Mouse (Mus musculus) hindbrain, embryonic 11.5 days (tissue): ENCODE measurements around the gene Urad. TPM values are rescaled to one million over a fixed set of nuclear protein-coding genes. Genes with fewer than 3 reads are reported as not detected.

Source experiments
- ATAC-seq: fragments of 200-750 bp; cut with Nextera tagmentation; 2 replicates; pipeline ENCODE4 v1.8.0; 2017; ENCODE audit warnings: mild to moderate bottlenecking, moderate TSS enrichment, moderate library complexity; ENCODE audit not compliant: low FRiP score
- DNase-seq: peaks from one replicate; pipeline ENCODE4 v3.0.0-alpha.2; 2015; ENCODE audit warnings: low spot score
- H3K27ac ChIP-seq: fragments of 300-500 bp; sonication (generic); 2 replicates; pipeline ENCODE4 v1.5.1; 2014; ENCODE audit warnings: mild to moderate bottlenecking, low read depth, low read length
- H3K27me3 ChIP-seq: fragments of 300-500 bp; sonication (generic); 2 replicates; pipeline ENCODE4 v1.6.1; 2014; ENCODE audit warnings: mild to moderate bottlenecking, low read length, moderate library complexity, mixed read lengths; ENCODE audit not compliant: control insufficient read depth, insufficient read depth
- H3K36me3 ChIP-seq: fragments of 300-500 bp; sonication (generic); 2 replicates; pipeline ENCODE4 v1.6.1; 2014; ENCODE audit warnings: mild to moderate bottlenecking, low read length, moderate library complexity, mixed read lengths; ENCODE audit not compliant: control insufficient read depth, insufficient read depth
- H3K4me1 ChIP-seq: fragments of 300-500 bp; sonication (generic); replicated peaks from 2 replicates; pipeline ENCODE4 v1.6.1; 2014; ENCODE audit warnings: low read length, mixed read lengths; ENCODE audit not compliant: control insufficient read depth, insufficient read depth
- H3K4me2 ChIP-seq: fragments of 300-500 bp; sonication (generic); replicated peaks from 2 replicates; pipeline ENCODE4 v1.6.1; 2014; ENCODE audit warnings: mild to moderate bottlenecking, low read depth, low read length
- H3K4me3 ChIP-seq: fragments of 300-500 bp; sonication (generic); 2 replicates; pipeline ENCODE4 v1.5.1; 2014; ENCODE audit warnings: low read depth, low read length
- H3K9ac ChIP-seq: fragments of 300-500 bp; sonication (generic); 2 replicates; pipeline ENCODE4 v1.6.1; 2014; ENCODE audit warnings: low read depth, low read length
- H3K9me3 ChIP-seq: fragments of 300-500 bp; sonication (generic); 2 replicates; pipeline ENCODE4 v1.6.1; 2016; ENCODE audit warnings: low read length; ENCODE audit not compliant: control insufficient read depth
- WGBS: fragments of 180-500 bp; shearing (Covaris S2); extraction: QIAGEN DNeasy Blood & Tissue Kit; methylation state at CpG from one replicate; pipeline ENCODE4 v1.1.7; 2014; 5-methylcytosine and 5-hydroxymethylcytosine counted together
- polyA plus RNA-seq: library from polyadenylated mRNA; unstranded; fragments of >200 nt; fragmentation: Nextera tagmentation; extraction: Ambion mirVana; gene quantifications from 2 replicates; pipeline ENCODE4 v1.2.1, GENCODE M21; 2014

Gene Urad
- polyA plus RNA-seq, 1 experiment from 2014 or later, result not detected

DNA sequence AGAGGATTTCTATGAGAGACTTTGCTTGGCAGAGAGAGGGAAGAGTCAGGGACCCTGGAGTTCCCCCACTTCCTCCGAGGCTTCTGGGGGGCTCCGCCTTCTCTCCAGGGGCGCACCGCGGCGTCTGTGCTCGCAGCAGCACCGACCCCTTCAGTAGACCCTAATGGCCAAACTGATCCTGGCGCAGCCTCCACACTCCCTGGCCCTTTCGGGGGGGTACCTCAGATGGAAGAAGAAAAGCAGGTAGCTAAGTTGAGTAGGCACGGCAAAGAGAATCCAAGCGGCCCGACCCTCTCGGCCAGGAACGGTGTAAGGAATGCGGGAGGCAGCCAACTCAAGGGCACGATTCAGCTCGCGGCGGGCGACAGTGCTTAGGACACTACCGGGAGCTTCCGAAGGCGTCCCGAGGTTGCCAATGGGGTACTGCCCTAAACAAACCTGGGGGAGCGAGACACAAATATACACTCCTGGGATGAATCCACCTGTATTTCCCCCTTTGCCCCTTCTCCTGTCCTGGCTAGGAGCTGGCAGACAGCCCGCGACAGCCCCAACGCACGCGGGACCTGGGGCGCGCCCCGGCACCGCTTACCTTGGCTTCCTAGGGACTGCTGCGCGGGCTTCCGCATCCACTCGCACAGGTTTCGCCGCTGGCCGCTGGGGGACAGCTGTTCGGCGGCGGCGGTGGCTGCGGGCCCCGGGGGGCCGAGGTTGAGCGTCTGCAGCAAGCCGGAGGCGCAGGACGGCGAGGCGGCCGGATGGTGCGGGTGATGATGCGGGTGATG, 16.2 kb downstream of the Urad start:
- Histone ChIP-seq H3K27me3 (peaks cover 100% of the 10 kb centered on the region), H3K4me3 (no peak overlapping the region), H3K4me1 (peaks cover 7% of the 10 kb centered on the region; the same call in 1 of the 2 replicates), H3K9ac (no peak overlapping the region), H3K36me3 (no peaks in the 10 kb centered on the region), H3K27ac (no peak overlapping the region), H3K4me2 (no peak overlapping the region), H3K9me3 (no peaks in the 10 kb centered on the region)
- WGBS, result 1% methylated on average over 54 of the region's 58 CpGs
- ATAC-seq, result no peak
- no peak for DNase-seq

DNA sequence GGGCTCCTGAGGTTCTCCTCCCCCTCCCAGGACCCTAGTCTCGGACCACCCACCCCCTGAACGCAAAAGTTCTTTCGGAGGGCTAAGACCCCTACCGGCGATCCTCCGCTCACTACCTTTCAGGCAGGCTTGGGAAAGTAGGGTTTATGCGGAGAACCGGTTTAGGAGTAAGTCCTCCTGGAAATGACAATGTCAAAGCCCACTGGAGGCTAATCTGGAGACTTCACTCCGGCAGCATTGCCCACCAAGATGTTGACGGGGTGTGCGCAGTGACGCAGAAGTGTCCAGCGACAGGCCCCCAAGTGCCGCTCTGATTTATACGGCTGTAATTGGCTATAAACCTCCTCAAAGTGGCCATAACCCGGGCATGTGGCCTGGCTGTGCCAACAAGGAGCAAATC, 17.1 kb downstream of the Urad start:
- no peak overlapping the region for H3K9ac ChIP-seq
- 1% methylated on average over 16 of the region's 16 CpGs for WGBS

DNA sequence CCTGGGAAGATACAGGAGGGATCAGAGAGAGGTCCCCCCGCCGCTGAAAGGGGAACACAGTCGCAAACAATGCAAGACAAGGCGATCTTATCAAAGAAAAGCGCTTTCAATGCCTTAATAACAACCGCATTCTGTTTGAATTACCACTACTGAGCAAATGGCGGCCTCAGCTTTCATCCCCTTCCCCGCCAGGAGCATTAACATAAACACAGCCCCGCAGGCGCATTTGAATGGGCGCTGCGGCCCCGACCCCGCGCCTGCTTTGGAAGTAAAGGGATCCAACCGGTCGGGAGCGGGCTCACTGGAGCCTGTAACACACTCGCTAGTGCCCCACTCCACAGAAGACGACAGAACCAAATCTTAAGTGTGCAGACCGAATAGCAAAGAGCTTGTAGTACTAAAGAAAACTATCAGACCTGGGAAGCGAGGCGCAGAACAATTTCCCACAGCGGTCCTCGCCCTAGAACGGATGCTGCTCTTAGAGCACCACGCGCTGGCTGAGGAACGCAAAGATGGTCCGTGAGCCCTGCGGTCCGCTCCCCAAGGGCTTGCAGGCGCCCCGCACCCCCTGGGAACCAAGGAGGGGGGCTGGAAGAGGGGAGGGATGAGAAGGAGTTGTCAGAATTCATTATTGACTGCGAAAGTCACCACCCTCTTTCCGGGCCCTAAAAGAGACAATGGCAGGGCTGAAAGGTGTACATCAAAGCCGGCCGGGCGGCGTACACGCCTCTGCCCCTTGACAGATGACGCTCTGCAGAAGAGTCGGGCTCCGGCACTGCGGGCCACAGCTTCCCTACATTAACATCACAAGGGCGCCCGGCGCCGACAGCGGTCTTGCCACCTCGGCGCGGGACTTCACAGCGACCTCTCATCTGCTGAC, 17.7 kb downstream of the Urad start:
- Histone ChIP-seq H3K9me3 (no peaks in the 10 kb centered on the region), H3K36me3 (no peaks in the 10 kb centered on the region), H3K4me1 (peaks cover 10% of the 10 kb centered on the region; the same call in 1 of the 2 replicates), H3K4me2 (no peak overlapping the region), H3K4me3 (peak overlapping the region; percentile 8; the same call in 1 of the 2 replicates), H3K27ac (no peak overlapping the region), H3K9ac (no peak overlapping the region), H3K27me3 (peaks cover 100% of the 10 kb centered on the region)
- ATAC-seq (no peak), DNase-seq (peak; percentile 64)
- 1% methylated on average over 54 of the region's 54 CpGs for WGBS

More for the DNA sequence above, 17.1 kb downstream of the Urad start:
- ATAC-seq (no peak), DNase-seq (no peak)
- peaks cover 100% of the 10 kb centered on the region for H3K27me3 ChIP-seq
- H3K36me3 ChIP-seq, result no peaks in the 10 kb centered on the region
- peaks cover 7% of the 10 kb centered on the region; the same call in 1 of the 2 replicates for H3K4me1 ChIP-seq
- H3K27ac ChIP-seq, result no peak overlapping the region
- no peaks in the 10 kb centered on the region for H3K9me3 ChIP-seq
- H3K4me3 ChIP-seq, result no peak overlapping the region
- no peak overlapping the region for H3K4me2 ChIP-seq

DNA sequence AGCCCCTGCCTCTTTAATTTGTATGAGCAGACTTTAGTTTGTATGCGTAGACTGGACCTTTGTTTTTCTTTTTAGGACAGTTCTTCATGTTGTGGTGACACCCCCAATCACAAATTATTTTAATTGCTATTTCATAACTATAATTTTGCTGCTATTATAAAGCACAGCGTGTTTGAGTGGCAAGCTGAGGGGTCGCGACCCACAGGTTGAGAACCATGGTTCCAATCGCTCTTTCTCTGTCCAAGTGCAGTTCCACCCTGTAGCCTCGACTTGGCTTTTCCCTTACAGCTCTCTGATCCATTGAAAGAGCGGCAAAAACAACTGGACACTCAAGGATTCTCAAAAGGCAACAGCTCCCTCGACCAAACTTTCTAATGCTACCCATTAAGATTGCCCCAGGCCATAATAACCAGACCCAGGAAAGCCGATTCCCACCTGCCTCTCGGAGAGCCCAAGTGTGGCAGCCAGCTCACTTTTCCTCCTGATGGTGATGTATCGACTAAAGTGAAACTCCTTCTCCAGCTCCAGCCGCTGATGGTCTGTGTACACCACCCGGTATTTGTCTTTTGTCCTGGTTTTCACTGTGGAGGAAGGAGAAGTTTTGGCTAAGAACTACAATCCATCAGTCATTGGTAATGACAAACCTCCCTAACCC, 19.4 kb downstream of the Urad start:
- peak; percentile 52 for DNase-seq
- no peaks in the 10 kb centered on the region for H3K9me3 ChIP-seq
- no peak for ATAC-seq
- no peak overlapping the region for H3K9ac ChIP-seq
- H3K36me3 ChIP-seq, result no peaks in the 10 kb centered on the region
- no peak overlapping the region for H3K4me2 ChIP-seq
- no peak overlapping the region for H3K27ac ChIP-seq
- peaks cover 100% of the 10 kb centered on the region for H3K27me3 ChIP-seq
- WGBS, result 7% methylated on average over 13 of the region's 13 CpGs
- H3K4me3 ChIP-seq, result no peak overlapping the region
- H3K4me1 ChIP-seq, result peaks cover 12% of the 10 kb centered on the region; the same call in 1 of the 2 replicates

DNA sequence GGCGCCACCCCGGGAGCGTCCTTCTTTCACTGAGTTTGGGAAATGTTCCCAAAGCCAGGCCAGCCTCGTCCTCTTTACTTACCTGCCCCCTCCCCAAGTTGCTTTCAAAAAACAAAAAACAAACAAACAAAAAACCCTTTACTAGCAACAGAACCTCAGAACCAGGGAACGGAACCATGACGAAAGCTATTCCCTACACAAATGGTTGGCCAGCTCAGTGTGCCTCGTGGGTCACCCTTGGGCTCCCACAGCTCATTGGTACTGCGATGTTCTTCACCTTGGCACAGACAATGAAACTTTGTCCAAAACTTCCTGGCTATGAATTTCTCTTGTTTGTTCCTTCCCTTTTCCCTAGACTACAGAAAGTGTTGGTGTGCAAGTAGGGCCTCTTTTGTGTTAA, 20.1 kb downstream of the Urad start:
- Histone ChIP-seq H3K9ac (no peak overlapping the region), H3K27ac (no peak overlapping the region), H3K27me3 (peaks cover 100% of the 10 kb centered on the region), H3K4me2 (no peak overlapping the region), H3K9me3 (no peaks in the 10 kb centered on the region), H3K36me3 (no peaks in the 10 kb centered on the region), H3K4me3 (no peak overlapping the region), H3K4me1 (peaks cover 11% of the 10 kb centered on the region; the same call in 1 of the 2 replicates)
- ATAC-seq (no peak), DNase-seq (peak; percentile 50)
- WGBS, result 5% methylated on average over 8 of the region's 8 CpGs

DNA sequence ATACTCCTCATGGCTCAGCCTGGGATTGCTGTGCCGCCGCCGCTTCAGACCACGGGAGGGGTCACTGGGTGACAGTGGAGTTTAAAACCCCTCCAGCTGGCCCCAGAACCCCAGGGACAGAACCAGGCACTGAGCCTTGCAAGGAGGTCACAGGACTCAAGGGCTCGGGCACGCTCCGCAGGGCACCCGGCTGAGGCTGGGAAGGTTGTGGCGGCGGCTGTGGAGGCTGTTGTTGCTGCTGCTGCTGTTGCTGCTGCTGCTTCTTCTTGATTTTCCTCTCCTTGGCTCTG, 20.5 kb downstream of the Urad start:
- ATAC-seq (no peak), DNase-seq (peak; percentile 57)
- H3K9me3 ChIP-seq, result no peaks in the 10 kb centered on the region
- no peak overlapping the region for H3K9ac ChIP-seq
- no peak overlapping the region for H3K4me2 ChIP-seq
- no peak overlapping the region for H3K4me3 ChIP-seq
- H3K27me3 ChIP-seq, result peaks cover 100% of the 10 kb centered on the region
- 2% methylated on average over 10 of the region's 10 CpGs for WGBS
- H3K27ac ChIP-seq, result no peak overlapping the region
- H3K36me3 ChIP-seq, result no peaks in the 10 kb centered on the region
- H3K4me1 ChIP-seq, result 0 out of 2 replicates have a peak, but pooled peaks cover 10% of the 10 kb centered on the region

DNA sequence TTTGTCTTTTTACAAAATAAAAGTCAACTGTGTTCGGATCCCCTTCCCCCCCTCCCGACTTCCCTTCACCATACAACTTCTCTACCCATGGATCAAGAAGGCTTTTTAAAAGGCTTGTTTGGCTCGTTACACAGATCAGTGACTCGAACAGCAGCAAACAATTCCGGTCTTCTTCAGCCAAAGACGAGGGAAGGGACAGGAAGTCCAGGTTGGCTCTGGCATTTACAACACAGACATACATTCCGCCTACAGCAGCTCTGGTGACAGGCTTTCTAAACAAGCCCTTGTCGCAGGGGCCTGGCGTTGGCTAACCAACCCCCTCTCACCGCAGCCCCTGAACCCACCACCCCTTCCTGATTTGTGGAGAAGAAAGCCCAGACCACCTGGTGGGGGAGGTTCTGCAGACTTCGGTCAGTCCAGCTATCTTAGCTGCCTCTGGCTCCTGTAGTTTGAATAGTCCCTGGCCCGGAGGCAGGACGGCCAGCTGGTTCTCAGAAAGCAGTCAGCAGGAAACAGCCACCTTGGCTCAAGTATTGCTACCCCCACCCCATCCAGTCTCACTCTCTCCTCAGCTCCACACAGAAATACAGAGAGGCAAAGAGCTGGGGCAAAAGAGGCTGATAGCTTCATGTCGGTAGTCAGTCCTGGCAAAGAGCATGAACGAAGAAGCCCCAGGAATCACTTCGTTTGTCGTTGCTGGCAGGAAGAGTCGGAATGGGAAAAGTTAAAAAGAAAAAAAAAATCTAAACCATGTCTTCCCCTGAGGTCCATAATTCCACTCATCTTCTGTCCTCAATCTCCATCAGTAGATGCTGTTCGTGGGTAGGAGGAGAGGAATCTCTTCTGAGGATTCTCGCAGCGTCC, 21.1 kb downstream of the Urad start:
- Histone ChIP-seq H3K36me3 (no peaks in the 10 kb centered on the region), H3K27me3 (peaks cover 96% of the 10 kb centered on the region), H3K9me3 (no peaks in the 10 kb centered on the region), H3K4me3 (no peak overlapping the region), H3K9ac (no peak overlapping the region), H3K4me1 (0 out of 2 replicates have a peak, but pooled peaks cover 10% of the 10 kb centered on the region), H3K4me2 (no peak overlapping the region), H3K27ac (no peak overlapping the region)
- ATAC-seq (no peak), DNase-seq (peak; percentile 62)
- WGBS, result 1% methylated on average over 21 of the region's 21 CpGs

DNA sequence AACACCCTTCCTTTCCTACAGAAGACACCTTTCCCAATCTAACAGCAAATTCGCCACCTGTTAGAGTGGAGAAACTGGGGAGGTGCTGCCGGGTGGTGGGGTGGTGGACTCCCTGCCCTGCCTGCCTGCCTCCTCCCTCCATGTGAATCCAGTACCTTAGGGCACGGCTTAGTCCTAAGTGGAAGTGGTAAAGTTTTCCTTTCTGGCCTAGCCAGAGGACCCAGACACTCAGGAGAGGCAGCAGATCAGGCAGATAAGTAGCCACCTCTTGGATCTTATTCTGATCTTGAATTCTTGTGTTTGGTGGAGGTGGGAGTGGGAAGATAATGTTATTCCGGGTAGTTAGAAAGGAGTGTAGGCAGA, 22.3 kb downstream of the Urad start:
- Histone ChIP-seq H3K4me2 (no peak overlapping the region), H3K4me1 (0 out of 2 replicates have a peak, but pooled peaks cover 10% of the 10 kb centered on the region), H3K36me3 (no peaks in the 10 kb centered on the region), H3K4me3 (no peak overlapping the region), H3K27ac (no peak overlapping the region), H3K9me3 (no peaks in the 10 kb centered on the region), H3K9ac (no peak overlapping the region), H3K27me3 (peaks cover 94% of the 10 kb centered on the region)
- 4% methylated on average over 4 of the region's 4 CpGs for whole genome bisulfite sequencing
- no peak for DNase-seq
- ATAC-seq, result no peak
